Mouse (Mus musculus): ENCODE data around the gene Tmem98.
A peak's percentile ranks its signal among the peaks of the same experiment; 100 is the strongest.

DNA sequence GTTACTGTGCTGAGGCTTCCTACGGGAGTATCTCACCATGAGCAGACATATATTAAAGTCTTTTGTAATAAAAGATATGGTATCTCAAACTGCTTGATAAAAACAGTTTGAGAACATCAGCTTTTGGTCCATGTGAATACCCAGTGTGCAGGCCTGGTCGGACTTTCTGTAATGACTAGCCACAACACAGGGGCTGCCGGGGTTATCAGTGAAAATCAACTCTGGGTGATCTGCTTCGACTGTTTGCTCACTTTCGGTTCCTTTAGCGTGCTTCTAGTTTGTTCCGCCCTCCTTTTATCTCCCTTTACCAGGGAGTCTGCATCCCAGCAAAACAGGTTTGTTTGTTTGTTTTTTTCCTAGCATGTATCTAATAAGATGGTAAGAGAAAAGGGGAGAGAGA is 26.5 kb upstream of the Tmem98 start:
- TF ChIP-seq E2F4 (IDR thresholded peaks at IDR 0.05; ENCODE audit: insufficient replicate concordance, low read depth, low read length) (no peak), EP300 (IDR thresholded peaks at IDR 0.05; ENCODE audit: low read length) (0 out of 2 replicates have a peak, but pooled peaks have one; percentile 18), POLR2AphosphoS2 (IDR thresholded peaks at IDR 0.05; ENCODE audit: low read depth, low read length) (no peak), POLR2A (IDR thresholded peaks at IDR 0.05; ENCODE audit: low read depth, low read length) (no peak)
